Mouse (Mus musculus): ENCODE data around the gene Mecom.
A peak's percentile ranks its signal among the peaks of the same experiment; 100 is the strongest.

Mecom gene

GRCm38 (mm10) chr3:30083842-30084241 is 464.0 kb downstream of the Mecom start:
- DNase-seq: no peak

- DNase-seq: no peak
Observed at GRCm38 (mm10) chr3:30083268-30083667, 464.5 kb downstream of the Mecom start.

GRCm38 (mm10) chr3:30080827-30081226 is 467.0 kb downstream of the Mecom start:
- DNase-seq: no peak

GRCm38 (mm10) chr3:30076522-30076921 is 471.3 kb downstream of the Mecom start:
- no peak for DNase-seq

GRCm38 (mm10) chr3:30071271-30071670 is 476.5 kb downstream of the Mecom start:
- DNase-seq: no peak

GRCm38 (mm10) chr3:30066519-30066918 is 481.3 kb downstream of the Mecom start:
- no peak for DNase-seq

- no peak for DNase-seq
Observed at GRCm38 (mm10) chr3:30060058-30060457, 487.8 kb downstream of the Mecom start.

GRCm38 (mm10) chr3:30059615-30060014 is 488.2 kb downstream of the Mecom start:
- no peak for DNase-seq

- no peak for DNase-seq
Observed at GRCm38 (mm10) chr3:30051287-30051686, 496.5 kb downstream of the Mecom start.

GRCm38 (mm10) chr3:30050795-30051194 is 497.0 kb downstream of the Mecom start:
- no peak for DNase-seq

GRCm38 (mm10) chr3:30048792-30049191 is 499.0 kb downstream of the Mecom start:
- DNase-seq: no peak

GRCm38 (mm10) chr3:30048157-30048556 is 499.7 kb downstream of the Mecom start:
- no peak for DNase-seq

- DNase-seq: no peak
Observed at GRCm38 (mm10) chr3:30043525-30043924, 504.3 kb downstream of the Mecom start.

GRCm38 (mm10) chr3:30038545-30038944 is 509.3 kb downstream of the Mecom start:
- no peak for DNase-seq

GRCm38 (mm10) chr3:30019961-30020360 is 527.8 kb downstream of the Mecom start:
- no peak for DNase-seq

- no peak for DNase-seq
Observed at GRCm38 (mm10) chr3:30019411-30019810, 528.4 kb downstream of the Mecom start.

GRCm38 (mm10) chr3:30018202-30018601 is 529.6 kb downstream of the Mecom start:
- DNase-seq: no peak

- no peak for DNase-seq
Observed at GRCm38 (mm10) chr3:30016766-30017165, 531.0 kb downstream of the Mecom start.

- peak; percentile 48 for DNase-seq
Observed at GRCm38 (mm10) chr3:30014962-30015660, 532.7 kb downstream of the Mecom start.

GRCm38 (mm10) chr3:30014279-30014678 is 533.5 kb downstream of the Mecom start:
- DNase-seq: no peak

- no peak for DNase-seq
Observed at GRCm38 (mm10) chr3:30013416-30013815, 534.4 kb downstream of the Mecom start.

GRCm38 (mm10) chr3:30012666-30013365 is 535.0 kb downstream of the Mecom start:
- DNase-seq: no peak

- no peak for DNase-seq
Observed at GRCm38 (mm10) chr3:30012150-30012549, 535.7 kb downstream of the Mecom start.

GRCm38 (mm10) chr3:30011712-30012111 is 536.1 kb downstream of the Mecom start:
- no peak for DNase-seq

- no peak for DNase-seq
Observed at GRCm38 (mm10) chr3:30010889-30011288, 536.9 kb downstream of the Mecom start.

Measured in right cerebral cortex, adult 18-20 months (tissue).